Mouse (Mus musculus): Measurements from ENCODE around the gene Efcab1. TPM values are rescaled to one million over a fixed set of nuclear protein-coding genes. Genes with fewer than 3 reads are reported as not detected.

The Efcab1 gene
- polyA plus RNA-seq (2014; fragmentation: Illumina TruSeq; extraction: RNeasy Lipid Tissue Mini Kit (QIAGEN cat#74804); ENCODE audit: low read depth, low replicate concordance): 3.5 TPM

DNA sequence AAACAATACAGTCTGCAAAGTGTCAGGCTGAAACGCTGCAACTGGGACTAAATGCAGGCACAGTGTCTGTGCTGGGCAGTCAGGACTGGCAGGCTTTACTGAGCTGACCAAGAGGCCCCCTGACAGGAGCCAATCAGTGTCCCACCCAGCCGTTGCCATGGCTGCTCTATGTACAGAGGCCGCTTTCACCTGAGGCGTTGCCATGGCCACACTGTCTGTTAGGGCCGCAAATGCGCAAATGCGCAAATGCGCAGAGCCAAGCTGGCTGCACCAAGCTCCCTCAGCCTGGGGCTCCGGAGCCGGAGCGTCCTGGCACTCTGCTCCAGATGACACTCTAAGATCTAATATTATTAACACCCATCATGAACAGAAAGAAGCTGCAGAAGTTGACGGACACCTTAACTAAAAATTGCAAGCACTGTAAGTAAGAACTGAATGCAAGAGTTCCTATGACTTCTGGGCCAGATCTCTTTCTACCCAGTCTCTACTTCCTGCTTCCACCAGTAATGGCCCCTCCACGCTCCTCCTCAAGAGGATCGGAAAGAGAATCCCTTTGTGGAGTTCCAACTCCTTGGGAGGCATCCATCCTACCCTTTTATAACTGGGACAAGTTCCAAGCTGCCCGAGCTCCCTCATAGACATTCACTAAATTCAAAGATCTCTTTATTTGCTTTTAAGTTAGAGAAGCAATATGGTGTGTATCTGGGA lies at the start of gene Efcab1:
Gene Efcab1 (plus strand): TSS at position 214 of the 708 bp plus-strand sequence.

Data from adipose tissue, adult 10 weeks (tissue).